Mouse (Mus musculus): ENCODE data around the gene Olfr239. TPM values are rescaled to one million over a fixed set of nuclear protein-coding genes. Genes with fewer than 3 reads are reported as not detected.
"Not testable (repeated sequence)": the region's sequence is repeated elsewhere in the genome, so short reads cannot be mapped to it uniquely, and the experiment has no call there.

The Olfr239 gene
- not detected in 2 replicates for polyA plus RNA-seq (2015; fragmentation: Nextera tagmentation; extraction: Ambion mirVana)

- no CpG with 5 or more reads among the region's 2 CpGs for WGBS
- H3K4me3 ChIP-seq, H3K27me3 ChIP-seq: not testable (repeated sequence)
These were observed at the start of gene Olfr239 for GRCm38 (mm10) chr17:33191002-33191401. Gene Olfr239 (plus strand): TSS chr17:33191302.

GRCm38 (mm10) chr17:33168147-33168546, 23.0 kb upstream of the Olfr239 start, which contains the start of gene Olfr55:
Gene Olfr55 (plus strand): TSS chr17:33168447.
- H3K9me3 ChIP-seq; H3K27me3 ChIP-seq; H3K4me3 ChIP-seq; H3K36me3 ChIP-seq; H3K4me2 ChIP-seq (replicated peaks); ATAC-seq (replicated peaks); H3K27ac ChIP-seq (replicated peaks); H3K4me1 ChIP-seq; H3K9ac ChIP-seq (replicated peaks): not testable (repeated sequence)
- WGBS = 80% methylated on average over 1 of the region's 1 CpGs

More at GRCm38 (mm10) chr17:33191002-33191401, at the start of gene Olfr239:
- H3K36me3 ChIP-seq; H3K9me3 ChIP-seq; H3K9ac ChIP-seq (replicated peaks); H3K4me1 ChIP-seq; ATAC-seq (replicated peaks); H3K27ac ChIP-seq (replicated peaks); H3K4me2 ChIP-seq (replicated peaks): not testable (repeated sequence)

- Histone ChIP-seq H3K9me3 (peaks cover 2% of the 10 kb centered on the region; the same call in 1 of the 2 replicates), H3K36me3 (no peaks in the 10 kb centered on the region), H3K4me2 (replicated peaks) (no peak within 1 kb of the TSS), H3K4me1 (no peaks in the 10 kb centered on the region), H3K4me3 (no peak within 1 kb of the TSS), H3K27me3 (no peaks in the 10 kb centered on the region), H3K9ac (replicated peaks) (no peak within 1 kb of the TSS), H3K27ac (replicated peaks) (no peak within 1 kb of the TSS)
- 77% methylated on average over 2 of the region's 2 CpGs for whole genome bisulfite sequencing
- ATAC-seq (replicated peaks) = no peak
These were observed 30.5 kb downstream of the Olfr239 start, which contains the start of gene Olfr1564 for GRCm38 (mm10) chr17:33221590-33221989. Gene Olfr1564 (minus strand): TSS chr17:33221690.

GRCm38 (mm10) chr17:33236646-33237045, 45.5 kb downstream of the Olfr239 start:
- H3K27ac ChIP-seq (replicated peaks); H3K27me3 ChIP-seq; H3K4me3 ChIP-seq; H3K4me1 ChIP-seq; H3K4me2 ChIP-seq (replicated peaks); H3K9ac ChIP-seq (replicated peaks); ATAC-seq (replicated peaks): not testable (repeated sequence)
- WGBS = 98% methylated on average over 1 of the region's 1 CpGs
- peaks cover 14% of the 10 kb centered on the region for H3K36me3 ChIP-seq
- peaks cover 13% of the 10 kb centered on the region for H3K9me3 ChIP-seq

Other genes starting within 250 kb of the Olfr239 start
- 7.0 and 7.9 TPM in 2 replicates for gene Cyp4f13, start 243.9 kb upstream of the Olfr239 start, polyA plus RNA-seq (2015; fragmentation: Nextera tagmentation; extraction: Ambion mirVana)
- gene Zfp472, start 225.5 kb upstream of the Olfr239 start, polyA plus RNA-seq (2015; fragmentation: Nextera tagmentation; extraction: Ambion mirVana) = 9.7 and 10.9 TPM in 2 replicates
- 22.0 and 22.6 TPM in 2 replicates for gene Zfp952, start 198.2 kb upstream of the Olfr239 start, polyA plus RNA-seq (2015; fragmentation: Nextera tagmentation; extraction: Ambion mirVana)
- gene Zfp763, start 157.9 kb upstream of the Olfr239 start, polyA plus RNA-seq (2015; fragmentation: Nextera tagmentation; extraction: Ambion mirVana) = 28.8 and 30.1 TPM in 2 replicates
- not detected in 2 replicates for gene 4921501E09Rik, start 123.2 kb upstream of the Olfr239 start, polyA plus RNA-seq (2015; fragmentation: Nextera tagmentation; extraction: Ambion mirVana)
- gene Zfp563, start 102.0 kb upstream of the Olfr239 start, polyA plus RNA-seq (2015; fragmentation: Nextera tagmentation; extraction: Ambion mirVana) = 22.5 and 25.3 TPM in 2 replicates
- gene Morc2b, start 51.6 kb upstream of the Olfr239 start, polyA plus RNA-seq (2015; fragmentation: Nextera tagmentation; extraction: Ambion mirVana) = 0.39 and 0.51 TPM in 2 replicates
- 0.04 and 0.08 TPM in 2 replicates for gene Olfr55, start 22.9 kb upstream of the Olfr239 start, polyA plus RNA-seq (2015; fragmentation: Nextera tagmentation; extraction: Ambion mirVana)
- gene Olfr1564, start 30.4 kb downstream of the Olfr239 start, polyA plus RNA-seq (2015; fragmentation: Nextera tagmentation; extraction: Ambion mirVana) = 0.05 TPM in 1 of 2 replicates, not detected in the other
- gene Zfp955a, start 63.8 kb downstream of the Olfr239 start, polyA plus RNA-seq (2015; fragmentation: Nextera tagmentation; extraction: Ambion mirVana) = 25.6 and 26.2 TPM in 2 replicates
- gene Olfr63, start 73.4 kb downstream of the Olfr239 start, polyA plus RNA-seq (2015; fragmentation: Nextera tagmentation; extraction: Ambion mirVana) = 0.05 and 0.08 TPM in 2 replicates
- gene Zfp955b, start 98.2 kb downstream of the Olfr239 start, polyA plus RNA-seq (2015; fragmentation: Nextera tagmentation; extraction: Ambion mirVana) = 20.6 and 21.9 TPM in 2 replicates
- 21.1 and 21.7 TPM in 2 replicates for gene Zfp81, start 167.6 kb downstream of the Olfr239 start, polyA plus RNA-seq (2015; fragmentation: Nextera tagmentation; extraction: Ambion mirVana)
- 20.2 and 20.6 TPM in 2 replicates for gene Zfp101, start 203.3 kb downstream of the Olfr239 start, polyA plus RNA-seq (2015; fragmentation: Nextera tagmentation; extraction: Ambion mirVana)
- not detected in 2 replicates for gene Actl9, start 241.6 kb downstream of the Olfr239 start, polyA plus RNA-seq (2015; fragmentation: Nextera tagmentation; extraction: Ambion mirVana)

Data from forebrain, embryonic 15.5 days (tissue).